In the genomic region with DNA sequence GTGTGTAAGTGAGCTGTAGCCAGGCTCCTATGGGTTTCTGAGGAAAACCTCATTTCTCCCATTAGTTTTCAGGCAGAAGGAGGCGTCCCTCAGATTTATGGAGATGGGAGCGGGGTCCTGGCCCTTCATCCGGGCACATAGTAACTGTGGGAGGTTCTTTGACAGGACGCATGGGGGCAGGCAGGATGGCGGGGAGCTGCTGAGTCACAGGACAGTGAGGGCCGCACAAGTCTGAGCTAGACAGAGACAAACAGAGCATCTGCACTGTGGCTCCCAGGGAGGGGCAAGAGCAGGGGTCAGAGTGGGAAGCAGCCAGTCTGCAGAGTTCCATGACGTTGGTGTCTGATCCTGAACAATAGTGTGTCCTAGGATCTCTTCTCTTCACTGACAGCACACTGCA, we compare ENCODE assay signal across 9 mouse cellular contexts.
DNase-seq lines count a peak whose midpoint lies in the region; ATAC-seq lines count a peak whose summit lies in the region.
"Had no signal": no experiment of that assay in that cellular context is flagged by ENCODE, and none has a peak within 500 bp of the region (broad histone marks: within the 10 kb centered on the region; RNA-seq: fewer than 3 reads in every experiment).

No protein-coding gene starts in this region.

- no peaks in the 10 kb centered on the region for H3K36me3 ChIP-seq in intestine, embryonic 16.5 days (ENCODE audit: control insufficient read depth, insufficient read depth, low read length)
- no peaks in the 10 kb centered on the region for H3K36me3 ChIP-seq in intestine, embryonic 15.5 days
- peaks cover 80% of the 10 kb centered on the region for H3K36me3 ChIP-seq in liver, embryonic 13.5 days
- peaks cover 16% of the 10 kb centered on the region; the same call in 1 of the 2 replicates for H3K36me3 ChIP-seq in midbrain, embryonic 11.5 days (ENCODE audit: control insufficient read depth, insufficient read depth, low read length)

- 57% methylated on average over 7 of the region's 7 CpGs for WGBS in intestine, embryonic 16.5 days
- 67% methylated on average over 7 of the region's 7 CpGs for WGBS in intestine, embryonic 15.5 days
- 51% methylated on average over 7 of the region's 7 CpGs for WGBS in liver, embryonic 13.5 days (ENCODE audit: insufficient replicate concordance)
- 77% methylated on average over 7 of the region's 7 CpGs for WGBS in midbrain, embryonic 11.5 days

- DNase-seq in brain, adult 2 months (ENCODE audit: low read depth, low spot score), result peak; percentile 45
- peak; percentile 41 to 50 for DNase-seq in heart, postnatal 10 days
- DNase-seq in liver, embryonic 13.5 days, result peak; percentile 38
- DNase-seq in cerebellum, adult 11-12 months, result no peak
- DNase-seq in thymus, postnatal 0 days (ENCODE audit: low spot score), result no peak
- DNase-seq in midbrain, embryonic 11.5 days (ENCODE audit: low spot score, missing footprints), result no peak
- DNase-seq: thymus, postnatal 36 days had no signal

- H3K27me3 ChIP-seq in intestine, embryonic 16.5 days (replicated peaks; ENCODE audit: control insufficient read depth, insufficient read depth, low read length), result no peaks in the 10 kb centered on the region
- no peaks in the 10 kb centered on the region for H3K27me3 ChIP-seq in intestine, embryonic 15.5 days (replicated peaks)
- H3K27me3 ChIP-seq in liver, embryonic 13.5 days, result no peaks in the 10 kb centered on the region
- H3K27me3 ChIP-seq in midbrain, embryonic 11.5 days (ENCODE audit: control insufficient read depth, insufficient read depth, low read length), result no peaks in the 10 kb centered on the region

- H3K4me3 ChIP-seq in intestine, embryonic 16.5 days (ENCODE audit: low read length), result no peak overlapping the region
- H3K4me3 ChIP-seq in intestine, embryonic 15.5 days (replicated peaks), result no peak overlapping the region
- H3K4me3 ChIP-seq in liver, embryonic 13.5 days (replicated peaks), result no peak overlapping the region
- H3K4me3 ChIP-seq in midbrain, embryonic 11.5 days (ENCODE audit: low read depth, low read length), result no peak overlapping the region

- no peak overlapping the region for H3K27ac ChIP-seq in intestine, embryonic 16.5 days (ENCODE audit: low read length)
- no peak overlapping the region for H3K27ac ChIP-seq in intestine, embryonic 15.5 days
- peak overlapping the region; percentile 68 for H3K27ac ChIP-seq in liver, embryonic 13.5 days
- no peak overlapping the region; the same call in 1 of the 2 replicates for H3K27ac ChIP-seq in midbrain, embryonic 11.5 days (ENCODE audit: low read depth, low read length)

- peaks cover 14% of the 10 kb centered on the region; the same call in 1 of the 2 replicates for H3K4me1 ChIP-seq in intestine, embryonic 16.5 days (ENCODE audit: control insufficient read depth, insufficient read depth, low read length)
- peaks cover 17% of the 10 kb centered on the region for H3K4me1 ChIP-seq in intestine, embryonic 15.5 days (replicated peaks)
- peaks cover 69% of the 10 kb centered on the region for H3K4me1 ChIP-seq in liver, embryonic 13.5 days (replicated peaks)
- H3K4me1 ChIP-seq in midbrain, embryonic 11.5 days (ENCODE audit: control insufficient read depth, insufficient read depth, low read length), result no peaks in the 10 kb centered on the region

- H3K9me3 ChIP-seq in intestine, embryonic 16.5 days (ENCODE audit: control insufficient read depth, low read length), result no peaks in the 10 kb centered on the region
- H3K9me3 ChIP-seq in intestine, embryonic 15.5 days, result no peaks in the 10 kb centered on the region
- H3K9me3 ChIP-seq in liver, embryonic 13.5 days (replicated peaks), result no peaks in the 10 kb centered on the region
- no peaks in the 10 kb centered on the region for H3K9me3 ChIP-seq in midbrain, embryonic 11.5 days (ENCODE audit: control insufficient read depth, low read length)

- intact Hi-C loops in heart, postnatal 10 days (cut with DNase I), result no loop called here

- no peak overlapping the region for H3K4me2 ChIP-seq in intestine, embryonic 16.5 days (ENCODE audit: low read depth, low read length)
- H3K4me2 ChIP-seq in intestine, embryonic 15.5 days (replicated peaks), result no peak overlapping the region
- no peak overlapping the region for H3K4me2 ChIP-seq in liver, embryonic 13.5 days
- no peak overlapping the region for H3K4me2 ChIP-seq in midbrain, embryonic 11.5 days

- ATAC-seq in intestine, embryonic 16.5 days, result no peak
- ATAC-seq in intestine, embryonic 15.5 days, result no peak
- ATAC-seq in liver, embryonic 13.5 days (ENCODE audit: low read depth), result no peak
- no peak for ATAC-seq in midbrain, embryonic 11.5 days (ENCODE audit: low FRiP score)

- peak overlapping the region; percentile 34; the same call in 1 of the 2 replicates for H3K9ac ChIP-seq in intestine, embryonic 16.5 days (ENCODE audit: low read depth, low read length)
- H3K9ac ChIP-seq in intestine, embryonic 15.5 days, result no peak overlapping the region
- no peak overlapping the region for H3K9ac ChIP-seq in liver, embryonic 13.5 days
- no peak overlapping the region for H3K9ac ChIP-seq in midbrain, embryonic 11.5 days (ENCODE audit: low read length)

Comparison
In these comparisons a context has a peak if more than half of its experiments do, and no peak if none do; other contexts are left out.
1. DNase-seq: peak in brain, adult 2 months (single experiment), heart, postnatal 10 days (2 of 2) and liver, embryonic 13.5 days (single experiment); none in cerebellum, adult 11-12 months (single experiment), thymus, postnatal 0 days (single experiment) and midbrain, embryonic 11.5 days (single experiment).